Mouse (Mus musculus) heart, embryonic 14.5 days (tissue): Measurements from ENCODE around the gene Fam187b. TPM values are rescaled to one million over a fixed set of nuclear protein-coding genes. Genes with fewer than 3 reads are reported as not detected.
"Not testable (repeated sequence)": the region's sequence is repeated elsewhere in the genome, so short reads cannot be mapped to it uniquely, and the experiment has no call there.

ENCODE experiments used
- ATAC-seq: fragments of 200-750 bp; cut with Nextera tagmentation; 2 replicates; pipeline ENCODE4 v1.8.0; 2017; ENCODE audit warnings: low read depth, moderate TSS enrichment; ENCODE audit not compliant: insufficient number of reproducible peaks, insufficient read depth, low FRiP score
- H3K27ac ChIP-seq, 2 experiments: fragments of 200-500 bp in 1 of 2; fragments of 300-500 bp in 1 of 2; sonication (generic) in 1 of 2; replicated peaks in 1 of 2; 2 replicates each; pipeline ENCODE4 v1.5.1; 2012 to 2014; ENCODE audit warnings: low read depth in 2 of 2, low read length in 2 of 2, control low read depth in 1 of 2, mild to moderate bottlenecking in 1 of 2, mixed read lengths in 1 of 2; ENCODE audit not compliant: control insufficient read depth in 1 of 2, insufficient read depth in 1 of 2
- H3K27me3 ChIP-seq: fragments of 300-500 bp; sonication (generic); 2 replicates; pipeline ENCODE4 v1.6.1; 2014; ENCODE audit warnings: mild to moderate bottlenecking, low read length, control low read depth; ENCODE audit not compliant: control insufficient read depth, insufficient read depth
- H3K36me3 ChIP-seq: fragments of 300-500 bp; sonication (generic); 2 replicates; pipeline ENCODE4 v1.6.1; 2014; ENCODE audit warnings: mild to moderate bottlenecking, control low read depth, low read length, mixed read lengths; ENCODE audit not compliant: control insufficient read depth, insufficient read depth
- H3K4me1 ChIP-seq, 2 experiments: fragments of 200-500 bp in 1 of 2; fragments of 300-500 bp in 1 of 2; sonication (generic) in 1 of 2; 2 replicates each; pipeline ENCODE4 v1.6.1; 2012 to 2014; ENCODE audit warnings: low read length in 2 of 2, control low read depth in 1 of 2, mixed read lengths in 1 of 2; ENCODE audit not compliant: control insufficient read depth in 2 of 2, insufficient read depth in 2 of 2
- H3K4me2 ChIP-seq: fragments of 300-500 bp; sonication (generic); 2 replicates; pipeline ENCODE4 v1.6.1; 2014; ENCODE audit warnings: mild to moderate bottlenecking, low read length
- H3K4me3 ChIP-seq, 2 experiments: fragments of 200-500 bp in 1 of 2; fragments of 300-500 bp in 1 of 2; sonication (generic) in 1 of 2; 2 replicates each; pipeline ENCODE4 v1.5.1; 2012 to 2014; ENCODE audit warnings: low read length in 2 of 2, mild to moderate bottlenecking in 2 of 2, control low read depth in 1 of 2, low read depth in 1 of 2, moderate library complexity in 1 of 2; ENCODE audit not compliant: control insufficient read depth in 1 of 2, insufficient read depth in 1 of 2
- H3K9ac ChIP-seq: fragments of 300-500 bp; sonication (generic); 2 replicates; pipeline ENCODE4 v1.6.1; 2014; ENCODE audit warnings: mild to moderate bottlenecking, low read length
- H3K9me3 ChIP-seq: fragments of 300-500 bp; sonication (generic); 2 replicates; pipeline ENCODE4 v1.6.1; 2016; ENCODE audit warnings: low read length, control low read depth; ENCODE audit not compliant: control insufficient read depth
- WGBS: fragments of 180-500 bp; shearing (Covaris S2); extraction: QIAGEN DNeasy Blood & Tissue Kit; methylation state at CpG from one replicate; pipeline ENCODE4 v1.1.7; 2014; 5-methylcytosine and 5-hydroxymethylcytosine counted together
- polyA plus RNA-seq: library from polyadenylated mRNA; unstranded; fragments of >200 nt; fragmentation: Nextera tagmentation; extraction: Ambion mirVana; gene quantifications from 2 replicates; pipeline ENCODE4 v1.2.1, GENCODE M21; 2014

The Fam187b gene
- polyA plus RNA-seq, 1 experiment from 2014 or later: 0.30 TPM

GRCm38 (mm10) chr7:30944706-30945105 lies 28.9 kb upstream of the Fam187b start:
- H3K27ac ChIP-seq, H3K9me3 ChIP-seq, H3K27me3 ChIP-seq, H3K4me1 ChIP-seq, ATAC-seq, H3K9ac ChIP-seq, H3K4me3 ChIP-seq, H3K4me2 ChIP-seq: not testable (repeated sequence)
- 47% methylated on average over 2 of the region's 2 CpGs for WGBS
- H3K36me3 ChIP-seq: peaks cover 30% of the 10 kb centered on the region

DNA sequence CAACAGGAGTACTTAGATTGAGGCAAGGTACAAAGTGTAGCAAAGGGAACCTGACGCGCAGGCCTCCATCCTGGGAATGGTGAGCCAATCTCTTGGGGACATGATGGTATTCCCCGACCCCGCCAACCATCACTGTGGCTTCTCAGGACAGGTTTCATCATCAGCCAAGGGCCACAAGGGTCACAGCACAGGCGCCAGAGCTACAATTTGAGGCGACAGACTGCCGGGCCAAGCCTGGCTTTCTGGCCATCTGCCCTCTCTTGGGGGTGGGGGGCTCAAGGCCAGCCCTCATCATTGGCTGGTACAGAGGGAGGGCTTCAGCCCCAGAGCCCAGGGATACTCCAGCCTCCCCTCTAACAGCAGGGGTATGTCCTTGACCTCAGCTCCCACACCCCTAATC lies 28.1 kb upstream of the Fam187b start:
- H3K27ac ChIP-seq, H3K4me2 ChIP-seq, H3K4me3 ChIP-seq, ATAC-seq, H3K9ac ChIP-seq, H3K9me3 ChIP-seq, H3K27me3 ChIP-seq, H3K4me1 ChIP-seq: not testable (repeated sequence)
- WGBS: 83% methylated on average over 7 of the region's 7 CpGs
- H3K36me3 ChIP-seq: peaks cover 38% of the 10 kb centered on the region

- no peak for ATAC-seq
- Histone ChIP-seq H3K9me3 (no peaks in the 10 kb centered on the region), H3K9ac (no peak overlapping the region), H3K4me3 (no peak overlapping the region), H3K36me3 (peaks cover 42% of the 10 kb centered on the region), H3K27ac (no peak overlapping the region), H3K4me1 (no peaks in the 10 kb centered on the region), H3K27me3 (no peaks in the 10 kb centered on the region), H3K4me2 (no peak overlapping the region)
- WGBS: 95% methylated on average over 7 of the region's 7 CpGs
Observed at GRCm38 (mm10) chr7:30945876-30946275, 27.7 kb upstream of the Fam187b start.

DNA sequence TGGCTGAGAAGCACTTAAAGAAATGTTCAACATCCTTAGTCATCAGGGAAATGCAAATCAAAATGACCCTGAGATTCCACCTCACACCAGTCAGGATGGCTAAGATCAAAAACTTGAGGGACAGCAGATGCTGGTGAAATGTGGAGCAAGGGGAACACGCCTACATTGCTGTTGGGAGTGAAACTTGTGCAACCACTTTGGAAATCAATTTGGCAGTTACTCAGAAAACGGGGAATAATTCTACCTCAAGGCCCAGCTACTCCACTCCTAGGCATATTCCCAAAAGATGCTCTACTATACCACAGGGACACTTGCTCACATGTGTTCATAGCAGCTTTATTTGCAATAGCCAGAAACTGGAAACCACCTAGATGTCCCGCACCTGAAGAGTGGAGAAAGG lies 23.7 kb upstream of the Fam187b start:
- H3K36me3 ChIP-seq: peaks cover 82% of the 10 kb centered on the region
- H3K4me1 ChIP-seq, H3K9me3 ChIP-seq, ATAC-seq, H3K4me2 ChIP-seq, H3K27me3 ChIP-seq, H3K27ac ChIP-seq, H3K4me3 ChIP-seq, H3K9ac ChIP-seq: not testable (repeated sequence)
- 91% methylated on average over 3 of the region's 3 CpGs for WGBS

DNA sequence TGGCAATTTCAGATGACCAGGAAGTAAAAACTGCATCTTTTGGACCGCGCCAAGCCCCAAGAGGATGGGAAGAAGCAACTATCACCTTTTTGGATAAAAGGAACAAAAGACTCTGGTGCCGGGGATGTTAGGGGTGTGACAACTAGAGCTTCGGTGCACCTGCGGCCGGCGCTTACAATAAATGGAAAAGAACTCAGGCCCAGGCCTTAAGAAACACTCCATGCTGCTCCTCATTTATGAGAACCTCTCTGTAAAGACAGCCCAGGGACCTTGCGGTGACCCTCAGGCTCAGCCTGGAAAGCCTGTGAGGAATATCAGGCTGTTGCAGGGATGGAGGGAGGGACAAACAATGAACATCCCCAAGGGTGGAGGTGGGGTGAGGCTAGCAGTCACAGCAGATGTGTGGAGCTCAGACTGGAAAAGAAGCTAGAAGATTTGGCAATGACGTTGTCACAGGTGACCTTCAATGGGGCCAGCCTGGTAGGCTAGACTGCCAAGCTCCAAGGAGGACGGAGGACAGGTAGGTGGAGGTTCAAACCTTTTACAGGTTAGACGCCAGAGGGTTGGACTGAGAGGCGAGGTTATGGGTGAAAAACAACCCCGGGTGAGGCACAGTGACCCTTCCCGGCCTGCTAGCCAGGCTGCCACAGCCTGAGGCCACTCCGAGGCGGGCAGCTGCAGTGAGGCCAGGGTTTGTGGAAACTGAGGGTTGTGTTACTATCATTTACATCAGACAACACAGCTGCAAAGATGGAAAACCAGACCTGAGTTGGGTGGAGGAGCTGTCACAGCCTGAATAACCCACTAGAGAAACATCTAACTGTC lies 20.9 kb upstream of the Fam187b start:
- peaks cover 3 to 9% of the 10 kb centered on the region in 2 experiments; a peak in 3 of 4 replicates for H3K4me1 ChIP-seq
- H3K9me3 ChIP-seq: no peaks in the 10 kb centered on the region
- H3K27ac ChIP-seq: no peak overlapping the region
- WGBS: 90% methylated on average over 16 of the region's 16 CpGs
- H3K27me3 ChIP-seq: no peaks in the 10 kb centered on the region
- H3K4me3 ChIP-seq: no peak overlapping the region
- peaks cover 68% of the 10 kb centered on the region for H3K36me3 ChIP-seq
- no peak overlapping the region for H3K4me2 ChIP-seq
- no peak overlapping the region for H3K9ac ChIP-seq
- ATAC-seq: no peak

DNA sequence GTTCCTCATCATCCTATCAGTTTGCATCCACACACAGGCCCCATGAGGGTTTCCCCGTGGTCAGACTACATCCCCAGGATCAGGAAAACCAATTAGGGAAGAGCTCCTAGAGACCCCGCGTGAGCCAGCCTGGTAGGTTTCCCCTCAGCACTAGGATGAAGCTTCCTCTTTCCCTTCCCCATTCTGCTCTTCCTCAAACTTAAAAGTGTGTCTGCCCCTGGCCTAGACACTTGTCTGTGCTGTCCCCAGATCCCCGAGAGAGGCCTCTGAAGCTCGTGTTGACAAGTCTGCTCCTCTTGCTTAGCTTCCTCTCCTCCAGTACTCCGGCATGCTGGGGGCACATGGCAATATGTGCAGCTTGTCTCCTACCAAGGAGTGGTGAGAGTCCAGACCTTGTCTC lies 20.1 kb upstream of the Fam187b start:
- Histone ChIP-seq H3K4me2 (no peak overlapping the region), H3K9me3 (no peaks in the 10 kb centered on the region), H3K9ac (no peak overlapping the region), H3K27me3 (no peaks in the 10 kb centered on the region), H3K4me1 (peaks cover 10 to 16% of the 10 kb centered on the region in 2 experiments), H3K4me3 (no peak overlapping the region), H3K36me3 (peaks cover 72% of the 10 kb centered on the region), H3K27ac (no peak overlapping the region)
- ATAC-seq: no peak
- 85% methylated on average over 6 of the region's 6 CpGs for WGBS

DNA sequence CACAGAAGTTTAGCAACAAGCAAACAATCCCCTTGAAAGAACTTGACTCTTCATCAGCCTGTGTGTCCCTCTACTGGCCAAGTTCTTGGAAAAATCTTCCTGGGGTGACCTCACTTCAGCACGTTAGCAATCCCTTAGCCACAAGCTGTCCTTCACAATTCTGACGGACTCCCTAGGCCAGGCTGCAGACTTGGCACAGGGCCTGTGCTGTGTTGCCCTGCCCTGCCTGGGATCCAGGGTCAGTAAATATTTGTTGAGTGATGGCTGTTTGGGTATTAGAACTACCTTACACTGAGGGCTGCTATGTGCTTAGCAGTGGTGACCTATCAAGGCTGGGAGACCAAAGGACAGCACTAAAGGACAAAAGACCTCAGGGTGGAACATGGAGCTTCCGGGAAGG lies 19.6 kb upstream of the Fam187b start:
- H3K4me1 ChIP-seq: peaks cover 11 to 19% of the 10 kb centered on the region in 2 experiments
- 67% methylated on average over 3 of the region's 3 CpGs for WGBS
- no peaks in the 10 kb centered on the region for H3K9me3 ChIP-seq
- no peak overlapping the region for H3K27ac ChIP-seq
- no peak overlapping the region for H3K9ac ChIP-seq
- H3K4me3 ChIP-seq: no peak overlapping the region
- H3K27me3 ChIP-seq: no peaks in the 10 kb centered on the region
- no peak overlapping the region for H3K4me2 ChIP-seq
- ATAC-seq: no peak
- H3K36me3 ChIP-seq: peaks cover 73% of the 10 kb centered on the region
